Mouse (Mus musculus) WW6 (cell line): ENCODE measurements around the gene Musk.

Experiments
- DNase-seq: peaks from one replicate; pipeline ENCODE4 v3.0.0-alpha.2; 2013; ENCODE audit warnings: low read depth, low spot score

Musk gene

GRCm38 (mm10) chr4:58314942-58315508 lies 29.3 kb downstream of the Musk start:
- DNase-seq = no peak

GRCm38 (mm10) chr4:58317536-58317935 lies 31.8 kb downstream of the Musk start:
- no peak for DNase-seq

- no peak for DNase-seq
Measured at GRCm38 (mm10) chr4:58320293-58320692, 34.5 kb downstream of the Musk start.

- DNase-seq = no peak
Measured at GRCm38 (mm10) chr4:58326746-58327145, 41.0 kb downstream of the Musk start.

GRCm38 (mm10) chr4:58328231-58328630 lies 42.5 kb downstream of the Musk start:
- no peak for DNase-seq

- DNase-seq = no peak
Measured at GRCm38 (mm10) chr4:58330016-58330415, 44.3 kb downstream of the Musk start.

GRCm38 (mm10) chr4:58330864-58331638 lies 45.3 kb downstream of the Musk start:
- no peak for DNase-seq

- no peak for DNase-seq
Measured at GRCm38 (mm10) chr4:58332394-58332793, 46.6 kb downstream of the Musk start.

GRCm38 (mm10) chr4:58336227-58336626 lies 50.5 kb downstream of the Musk start:
- no peak for DNase-seq

GRCm38 (mm10) chr4:58339226-58339625 lies 53.5 kb downstream of the Musk start:
- no peak for DNase-seq

GRCm38 (mm10) chr4:58350206-58350605 lies 64.4 kb downstream of the Musk start:
- no peak for DNase-seq

GRCm38 (mm10) chr4:58351165-58351564 lies 65.4 kb downstream of the Musk start:
- no peak for DNase-seq

- no peak for DNase-seq
Measured at GRCm38 (mm10) chr4:58351590-58351989, 65.8 kb downstream of the Musk start.

GRCm38 (mm10) chr4:58358996-58359395 lies 73.2 kb downstream of the Musk start:
- no peak for DNase-seq

GRCm38 (mm10) chr4:58365321-58365720 lies 79.6 kb downstream of the Musk start:
- no peak for DNase-seq

- no peak for DNase-seq
Measured at GRCm38 (mm10) chr4:58371106-58371505, 85.3 kb downstream of the Musk start.

- DNase-seq = no peak
Measured at GRCm38 (mm10) chr4:58373599-58373998, 87.8 kb downstream of the Musk start.

- DNase-seq = no peak
Measured at GRCm38 (mm10) chr4:58374141-58374870, 88.5 kb downstream of the Musk start.

GRCm38 (mm10) chr4:58379186-58379585 lies 93.4 kb downstream of the Musk start:
- DNase-seq = no peak

GRCm38 (mm10) chr4:58400861-58401341 lies 115.1 kb downstream of the Musk start:
- no peak for DNase-seq

GRCm38 (mm10) chr4:58401973-58402501 lies 116.3 kb downstream of the Musk start:
- no peak for DNase-seq
